Mouse (Mus musculus): Measurements from ENCODE around the gene Spata46. TPM values are rescaled to one million over a fixed set of nuclear protein-coding genes. Genes with fewer than 3 reads are reported as not detected.

Gene Spata46
- total and polyA plus RNA-seq, 2 experiments from 2014 or later = not detected

DNA sequence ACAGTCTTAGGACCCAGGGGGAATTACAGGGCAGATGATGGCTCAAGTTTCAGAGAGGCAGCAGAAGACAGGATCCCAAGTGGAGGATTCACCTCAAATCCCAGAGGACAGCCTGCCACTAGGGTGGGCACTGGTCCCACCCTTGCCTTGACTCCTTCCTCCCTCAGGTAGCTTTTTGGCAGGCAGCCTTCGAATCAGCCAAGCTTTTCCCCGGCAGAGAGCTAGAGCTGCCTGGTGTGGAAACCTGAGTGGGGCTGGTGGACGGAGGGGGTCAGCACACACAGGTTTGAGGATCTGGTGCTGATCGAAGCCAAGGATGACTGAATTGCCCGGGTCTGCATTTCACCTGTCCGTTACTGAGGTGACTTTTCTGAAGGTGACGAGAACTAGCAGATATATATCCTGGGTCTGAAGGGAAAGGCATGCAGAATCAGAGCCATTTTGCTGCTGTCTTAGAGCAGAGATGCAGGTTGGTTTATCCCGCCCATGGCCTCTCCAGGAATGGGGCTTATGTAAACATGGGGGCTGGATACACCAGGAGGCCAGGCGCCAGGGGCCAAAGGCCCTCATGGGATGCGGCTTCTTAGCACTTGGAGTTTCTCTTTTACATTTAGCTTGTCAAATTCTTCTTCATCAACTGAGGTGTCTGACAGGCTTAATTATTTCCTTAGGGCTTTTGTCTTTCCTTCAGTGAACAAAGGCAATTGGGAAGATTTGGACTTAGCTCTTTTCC is 51.7 kb downstream of the Spata46 start:
- H3K27ac ChIP-seq (ENCODE audit: low read depth, low read length) = no peak overlapping the region
- no peaks in the 10 kb centered on the region for H3K27me3 ChIP-seq (ENCODE audit: insufficient read depth, low read length)
- no peak for ATAC-seq

More for the DNA sequence above, 51.7 kb downstream of the Spata46 start:
- Histone ChIP-seq H3K9ac (no peak overlapping the region), H3K4me3 (ENCODE audit: low read depth, low read length) (no peak overlapping the region), H3K4me2 (ENCODE audit: low read depth) (no peak overlapping the region), H3K36me3 (ENCODE audit: insufficient read depth) (no peaks in the 10 kb centered on the region), H3K4me1 (ENCODE audit: insufficient read depth) (no peaks in the 10 kb centered on the region), H3K9me3 (ENCODE audit: low read length) (no peaks in the 10 kb centered on the region)
- 71% methylated on average over 10 of the region's 10 CpGs for WGBS
- TF ChIP-seq CTCF (IDR thresholded peaks at IDR 0.05; ENCODE audit: low read depth) = no peak
- no peak for DNase-seq

Other genes starting within 250 kb of the Spata46 start
- 5.7 and 9.7 TPM in 2 replicates for gene Ddr2, start 198.0 kb upstream of the Spata46 start, total RNA-seq (2014; rRNA removed)
- gene Ddr2, start 198.0 kb upstream of the Spata46 start, polyA plus RNA-seq (2015; fragmentation: Nextera tagmentation; extraction: Ambion mirVana) = 5.6 and 8.2 TPM in 2 replicates
- gene Uap1, start 133.8 kb upstream of the Spata46 start, total RNA-seq (2014; rRNA removed) = 47.6 and 48.5 TPM in 2 replicates
- 49.0 and 58.0 TPM in 2 replicates for gene Uap1, start 133.8 kb upstream of the Spata46 start, polyA plus RNA-seq (2015; fragmentation: Nextera tagmentation; extraction: Ambion mirVana)
- 34.5 and 44.1 TPM in 2 replicates for gene Uhmk1, start 93.4 kb upstream of the Spata46 start, total RNA-seq (2014; rRNA removed)
- 4.7 and 6.8 TPM in 2 replicates for gene Uhmk1, start 93.4 kb upstream of the Spata46 start, polyA plus RNA-seq (2015; fragmentation: Nextera tagmentation; extraction: Ambion mirVana)
- gene Sh2d1b2, start 76.1 kb upstream of the Spata46 start, total RNA-seq (2014; rRNA removed) = not detected in 2 replicates
- not detected in 2 replicates for gene Sh2d1b2, start 76.1 kb upstream of the Spata46 start, polyA plus RNA-seq (2015; fragmentation: Nextera tagmentation; extraction: Ambion mirVana)
- not detected in 2 replicates for gene Sh2d1b1, start 31.5 kb upstream of the Spata46 start, total RNA-seq (2014; rRNA removed)
- gene Sh2d1b1, start 31.5 kb upstream of the Spata46 start, polyA plus RNA-seq (2015; fragmentation: Nextera tagmentation; extraction: Ambion mirVana) = not detected in 2 replicates
- 1.2 and 2.4 TPM in 2 replicates for gene Gm7694, start 2.5 kb upstream of the Spata46 start, total RNA-seq (2014; rRNA removed)
- 0.39 and 0.85 TPM in 2 replicates for gene Gm7694, start 2.5 kb upstream of the Spata46 start, polyA plus RNA-seq (2015; fragmentation: Nextera tagmentation; extraction: Ambion mirVana)

Measured in forebrain, postnatal 0 days (tissue).